Mouse (Mus musculus) midbrain, embryonic 16.5 days (tissue): ENCODE measurements around the gene Olfr325. TPM values are rescaled to one million over a fixed set of nuclear protein-coding genes. Genes with fewer than 3 reads are reported as not detected.

Experiments used
- ATAC-seq: fragments of 200-750 bp; cut with Nextera tagmentation; 2 replicates; pipeline ENCODE4 v1.8.0; 2017; ENCODE audit warnings: moderate TSS enrichment
- H3K27ac ChIP-seq: fragments of 300-500 bp; sonication (generic); 2 replicates; pipeline ENCODE4 v1.5.1; 2014; ENCODE audit warnings: mild to moderate bottlenecking, low read length, mixed read lengths
- H3K27me3 ChIP-seq: fragments of 300-500 bp; sonication (generic); 2 replicates; pipeline ENCODE4 v1.6.1; 2014; ENCODE audit warnings: low read depth, low read length, mixed read lengths; ENCODE audit not compliant: control insufficient read depth, insufficient read depth
- H3K36me3 ChIP-seq: fragments of 300-500 bp; sonication (generic); 2 replicates; pipeline ENCODE4 v1.6.1; 2014; ENCODE audit warnings: mild to moderate bottlenecking, low read length, moderate library complexity, mixed read lengths; ENCODE audit not compliant: control insufficient read depth, insufficient read depth
- H3K4me1 ChIP-seq: fragments of 300-500 bp; sonication (generic); 2 replicates; pipeline ENCODE4 v1.6.1; 2014; ENCODE audit warnings: mild to moderate bottlenecking, low read length, mixed read lengths; ENCODE audit not compliant: control insufficient read depth, insufficient read depth
- H3K4me2 ChIP-seq: fragments of 300-500 bp; sonication (generic); 2 replicates; pipeline ENCODE4 v1.6.1; 2014; ENCODE audit warnings: mild to moderate bottlenecking, low read length, mixed read lengths
- H3K4me3 ChIP-seq: fragments of 300-500 bp; sonication (generic); 2 replicates; pipeline ENCODE4 v1.5.1; 2014; ENCODE audit warnings: low read depth, mild to moderate bottlenecking, low read length, moderate library complexity, mixed read lengths
- H3K9ac ChIP-seq: fragments of 300-500 bp; sonication (generic); 2 replicates; pipeline ENCODE4 v1.6.1; 2014; ENCODE audit warnings: low read depth, low read length, mixed read lengths
- H3K9me3 ChIP-seq: fragments of 300-500 bp; sonication (generic); replicated peaks from 2 replicates; pipeline ENCODE4 v1.6.1; 2014; ENCODE audit warnings: mild to moderate bottlenecking, low read length, mixed read lengths; ENCODE audit not compliant: control insufficient read depth, poor library complexity, severe bottlenecking
- WGBS: fragments of 180-500 bp; shearing (Covaris S2); extraction: QIAGEN DNeasy Blood & Tissue Kit; methylation state at CpG from one replicate; pipeline ENCODE4 v1.1.7; 2014; 5-methylcytosine and 5-hydroxymethylcytosine counted together
- polyA plus RNA-seq: library from polyadenylated mRNA; unstranded; fragments of >200 nt; fragmentation: Nextera tagmentation; extraction: Ambion mirVana; gene quantifications from 2 replicates; pipeline ENCODE4 v1.2.1, GENCODE M21; 2015

The Olfr325 gene
- polyA plus RNA-seq, 1 experiment from 2014 or later: not detected

DNA sequence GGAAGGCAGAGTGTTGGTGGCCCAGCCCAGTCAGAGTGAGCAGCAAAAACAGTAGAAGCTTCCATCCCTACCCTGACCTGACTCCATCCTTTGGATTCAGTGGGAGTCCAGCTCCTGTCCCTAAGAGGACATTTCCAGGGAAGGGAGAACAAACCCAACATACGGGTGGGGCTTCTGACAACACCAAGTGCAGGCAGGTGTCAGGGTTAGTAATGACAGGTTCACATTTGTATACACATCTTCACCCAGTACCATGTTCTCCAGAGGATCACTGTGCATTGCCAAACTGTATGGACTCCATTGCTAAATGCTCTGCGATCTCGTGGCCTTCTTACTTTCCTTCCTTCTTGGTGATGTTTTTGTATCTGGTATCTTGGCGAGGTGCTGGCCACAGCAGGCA is 38.4 kb downstream of the Olfr325 start, which contains the start of gene 2210407C18Rik:
2210407C18Rik (minus strand) TSS at position 101 of the 400 bp plus-strand sequence.
- H3K27me3 ChIP-seq: no peaks in the 10 kb centered on the region
- H3K4me1 ChIP-seq: no peaks in the 10 kb centered on the region
- no peak for ATAC-seq
- no peak within 1 kb of the TSS for H3K27ac ChIP-seq
- 88% methylated on average over 4 of the region's 4 CpGs for WGBS
- no peak within 1 kb of the TSS for H3K4me2 ChIP-seq
- H3K9ac ChIP-seq: no peak within 1 kb of the TSS
- H3K9me3 ChIP-seq: no peaks in the 10 kb centered on the region
- H3K36me3 ChIP-seq: no peaks in the 10 kb centered on the region
- H3K4me3 ChIP-seq: no peak within 1 kb of the TSS

DNA sequence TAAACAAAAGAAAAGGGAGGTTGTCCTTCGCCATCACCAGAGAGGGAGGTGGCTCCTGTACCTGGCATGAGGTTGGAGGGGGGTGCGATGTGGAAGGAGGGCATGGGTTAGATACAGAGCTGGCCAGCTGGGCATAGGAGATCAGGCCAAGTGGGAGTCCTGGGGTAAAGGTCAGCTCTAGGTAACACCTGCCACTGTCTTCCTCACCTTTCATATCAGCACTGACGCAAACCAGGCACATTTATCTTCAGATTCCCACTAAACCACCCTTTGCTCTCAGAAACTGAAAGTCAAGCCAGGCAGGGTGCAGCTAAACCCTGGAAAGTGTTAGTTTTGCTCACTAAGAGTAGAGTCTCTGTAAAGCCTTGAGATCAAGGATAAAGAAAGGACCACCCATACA is 40.8 kb downstream of the Olfr325 start:
- Histone ChIP-seq H3K27ac (no peak overlapping the region), H3K36me3 (no peaks in the 10 kb centered on the region), H3K4me2 (no peak overlapping the region), H3K4me1 (no peaks in the 10 kb centered on the region), H3K4me3 (no peak overlapping the region), H3K9me3 (no peaks in the 10 kb centered on the region), H3K27me3 (no peaks in the 10 kb centered on the region), H3K9ac (no peak overlapping the region)
- WGBS: 74% methylated on average over 3 of the region's 3 CpGs
- no peak for ATAC-seq

DNA sequence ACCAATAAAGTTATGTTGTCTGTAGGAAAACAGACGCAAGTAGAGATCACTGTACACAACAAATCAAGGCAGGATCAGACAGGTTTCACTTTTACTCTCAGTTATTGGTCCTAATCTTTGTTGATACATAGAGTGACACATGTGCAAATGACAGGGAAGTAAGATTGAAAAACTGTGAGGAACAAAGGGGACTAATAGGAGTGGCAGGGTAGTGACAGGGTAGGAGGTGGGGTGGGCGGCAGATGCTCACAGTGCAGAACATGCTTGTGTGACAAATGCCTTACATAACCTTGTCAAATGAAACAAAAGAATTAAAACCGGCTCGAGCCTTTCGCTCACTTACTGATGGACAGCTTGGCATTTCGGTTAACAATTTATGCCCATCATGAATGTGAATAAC is 41.3 kb downstream of the Olfr325 start:
- H3K4me1 ChIP-seq: no peaks in the 10 kb centered on the region
- no peak for ATAC-seq
- H3K9ac ChIP-seq: no peak overlapping the region
- no peak overlapping the region for H3K27ac ChIP-seq
- WGBS: 44% methylated on average over 6 of the region's 6 CpGs
- H3K9me3 ChIP-seq: no peaks in the 10 kb centered on the region
- no peak overlapping the region for H3K4me3 ChIP-seq
- no peaks in the 10 kb centered on the region for H3K36me3 ChIP-seq
- no peaks in the 10 kb centered on the region for H3K27me3 ChIP-seq
- H3K4me2 ChIP-seq: no peak overlapping the region

- Histone ChIP-seq H3K9me3 (no peaks in the 10 kb centered on the region), H3K4me1 (no peaks in the 10 kb centered on the region), H3K36me3 (no peaks in the 10 kb centered on the region), H3K27me3 (no peaks in the 10 kb centered on the region), H3K4me2 (no peak overlapping the region), H3K4me3 (no peak overlapping the region), H3K9ac (no peak overlapping the region), H3K27ac (no peak overlapping the region)
- no peak for ATAC-seq
- 57% methylated on average over 4 of the region's 4 CpGs for WGBS
Measured at GRCm38 (mm10) chr11:58626146-58626545, 48.6 kb downstream of the Olfr325 start.

GRCm38 (mm10) chr11:58630401-58630800 is 52.9 kb downstream of the Olfr325 start, which contains the start of gene Olfr323:
Olfr323 (minus strand) TSS chr11:58630501.
- no peak within 1 kb of the TSS for H3K9ac ChIP-seq
- no peaks in the 10 kb centered on the region for H3K9me3 ChIP-seq
- WGBS: 72% methylated on average over 5 of the region's 5 CpGs
- no peak within 1 kb of the TSS for H3K4me3 ChIP-seq
- H3K27ac ChIP-seq: no peak within 1 kb of the TSS
- H3K27me3 ChIP-seq: no peaks in the 10 kb centered on the region
- ATAC-seq: no peak
- no peak within 1 kb of the TSS for H3K4me2 ChIP-seq
- H3K4me1 ChIP-seq: no peaks in the 10 kb centered on the region
- H3K36me3 ChIP-seq: no peaks in the 10 kb centered on the region

Other genes starting within 250 kb of the Olfr325 start
- gene Zfp672, start 247.4 kb upstream of the Olfr325 start, polyA plus RNA-seq: 37.1 and 40.2 TPM in 2 replicates
- 52.4 and 53.2 TPM in 2 replicates for gene Sh3bp5l, start 247.0 kb upstream of the Olfr325 start, polyA plus RNA-seq
- gene Lypd8, start 198.7 kb upstream of the Olfr325 start, polyA plus RNA-seq: not detected in 2 replicates
- gene 1810065E05Rik, start 156.6 kb upstream of the Olfr325 start, polyA plus RNA-seq: not detected in 2 replicates
- gene Gm12253, start 145.2 kb upstream of the Olfr325 start, polyA plus RNA-seq: not detected in 2 replicates
- not detected in 2 replicates for gene Lypd9, start 124.8 kb upstream of the Olfr325 start, polyA plus RNA-seq
- gene Olfr30, start 115.5 kb upstream of the Olfr325 start, polyA plus RNA-seq: not detected in 2 replicates
- not detected in 2 replicates for gene Olfr332, start 85.2 kb upstream of the Olfr325 start, polyA plus RNA-seq
- gene Olfr331, start 75.2 kb upstream of the Olfr325 start, polyA plus RNA-seq: not detected in 2 replicates
- gene Olfr330, start 42.9 kb upstream of the Olfr325 start, polyA plus RNA-seq: not detected in 2 replicates
- not detected in 2 replicates for gene Olfr329-ps, start 31.3 kb upstream of the Olfr325 start, polyA plus RNA-seq
- gene Olfr328, start 22.1 kb upstream of the Olfr325 start, polyA plus RNA-seq: 0.07 TPM in 1 of 2 replicates, not detected in the other
- not detected in 2 replicates for gene Olfr224, start 7.2 kb upstream of the Olfr325 start, polyA plus RNA-seq
- gene Olfr324, start 17.4 kb downstream of the Olfr325 start, polyA plus RNA-seq: 0.05 and 0.10 TPM in 2 replicates
- not detected in 2 replicates for gene 2210407C18Rik, start 38.3 kb downstream of the Olfr325 start, polyA plus RNA-seq
- not detected in 2 replicates for gene Olfr323, start 52.8 kb downstream of the Olfr325 start, polyA plus RNA-seq
- gene Trim58, start 62.7 kb downstream of the Olfr325 start, polyA plus RNA-seq: 0.15 and 0.19 TPM in 2 replicates
- not detected in 2 replicates for gene Olfr322, start 81.1 kb downstream of the Olfr325 start, polyA plus RNA-seq
- not detected in 2 replicates for gene Olfr320, start 103.4 kb downstream of the Olfr325 start, polyA plus RNA-seq
- not detected in 2 replicates for gene Olfr319, start 121.4 kb downstream of the Olfr325 start, polyA plus RNA-seq
- gene Olfr318, start 146.3 kb downstream of the Olfr325 start, polyA plus RNA-seq: not detected in 2 replicates
- 0.10 and 0.13 TPM in 2 replicates for gene Olfr317, start 161.5 kb downstream of the Olfr325 start, polyA plus RNA-seq
- not detected in 2 replicates for gene Olfr316, start 175.0 kb downstream of the Olfr325 start, polyA plus RNA-seq
- not detected in 2 replicates for gene Olfr315, start 195.5 kb downstream of the Olfr325 start, polyA plus RNA-seq
- gene Olfr314, start 205.2 kb downstream of the Olfr325 start, polyA plus RNA-seq: not detected in 2 replicates
- gene Fam183b, start 224.2 kb downstream of the Olfr325 start, polyA plus RNA-seq: 13.6 and 15.3 TPM in 2 replicates
- not detected in 2 replicates for gene Olfr313, start 237.3 kb downstream of the Olfr325 start, polyA plus RNA-seq